Mouse (Mus musculus): ENCODE results near the gene Zfp207. TPM values are rescaled to one million over a fixed set of nuclear protein-coding genes. Genes with fewer than 3 reads are reported as not detected.
"Not testable (repeated sequence)": the region's sequence is repeated elsewhere in the genome, so short reads cannot be mapped to it uniquely, and the experiment has no call there.

The Zfp207 gene
- polyA plus RNA-seq, 1 experiment from 2014 or later = 363 TPM

GRCm38 (mm10) chr11:80420202-80420984 is 37.3 kb downstream of the Zfp207 start:
- H3K4me1 ChIP-seq (replicated peaks; ENCODE audit: control insufficient read depth, insufficient read depth, low read length) = no peaks in the 10 kb centered on the region
- no peak for ATAC-seq (replicated peaks; ENCODE audit: low FRiP score)
- WGBS = 70% methylated on average over 2 of the region's 2 CpGs

GRCm38 (mm10) chr11:80421421-80422047 is 38.5 kb downstream of the Zfp207 start:
- peaks cover 4% of the 10 kb centered on the region; the same call in 1 of the 2 replicates for H3K9me3 ChIP-seq (ENCODE audit: control insufficient read depth, low read length)
- H3K9ac ChIP-seq (ENCODE audit: low read length) = no peak overlapping the region
- H3K4me3 ChIP-seq (ENCODE audit: low read depth, low read length) = no peak overlapping the region
- no peaks in the 10 kb centered on the region; the same call in 1 of the 2 replicates for H3K36me3 ChIP-seq (ENCODE audit: control insufficient read depth, insufficient read depth, low read length)
- H3K27ac ChIP-seq (ENCODE audit: low read depth, low read length) = no peak overlapping the region
- no peak for DNase-seq (ENCODE audit: low spot score)
- H3K4me1 ChIP-seq (replicated peaks; ENCODE audit: control insufficient read depth, insufficient read depth, low read length) = no peaks in the 10 kb centered on the region
- 85% methylated on average over 7 of the region's 7 CpGs for WGBS
- no peak for ATAC-seq (replicated peaks; ENCODE audit: low FRiP score)
- no peaks in the 10 kb centered on the region for H3K27me3 ChIP-seq (ENCODE audit: control insufficient read depth, insufficient read depth, low read length)
- H3K4me2 ChIP-seq (ENCODE audit: low read depth, low read length, severe bottlenecking) = no peak overlapping the region

More at GRCm38 (mm10) chr11:80420202-80420984, 37.3 kb downstream of the Zfp207 start:
- DNase-seq (ENCODE audit: low spot score) = no peak
- Histone ChIP-seq H3K9me3 (ENCODE audit: control insufficient read depth, low read length) (peaks cover 4% of the 10 kb centered on the region; the same call in 1 of the 2 replicates), H3K27ac (ENCODE audit: low read depth, low read length) (no peak overlapping the region), H3K4me2 (ENCODE audit: low read depth, low read length, severe bottlenecking) (no peak overlapping the region), H3K4me3 (ENCODE audit: low read depth, low read length) (no peak overlapping the region), H3K36me3 (ENCODE audit: control insufficient read depth, insufficient read depth, low read length) (no peaks in the 10 kb centered on the region; the same call in 1 of the 2 replicates), H3K27me3 (ENCODE audit: control insufficient read depth, insufficient read depth, low read length) (no peaks in the 10 kb centered on the region), H3K9ac (ENCODE audit: low read length) (no peak overlapping the region)

DNA sequence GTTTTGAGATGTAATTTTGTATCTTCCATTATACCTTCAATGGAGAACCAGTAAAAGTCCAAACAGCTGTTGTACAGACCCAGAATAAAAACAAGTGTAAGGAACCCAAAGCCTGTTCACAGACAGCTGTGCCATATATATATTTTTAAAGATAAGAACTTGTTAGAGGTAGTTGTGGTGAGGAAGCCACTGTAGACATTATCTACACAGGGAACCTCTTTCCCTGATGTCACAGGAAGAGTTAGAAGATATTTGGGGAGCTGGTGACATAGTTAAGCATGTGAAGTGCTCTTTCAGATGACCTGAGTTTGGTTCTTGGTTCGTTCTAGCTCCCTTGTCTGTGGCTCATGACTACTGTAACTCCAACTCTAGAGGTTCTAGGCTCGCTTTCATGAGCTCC is 41.6 kb downstream of the Zfp207 start:
- 80% methylated on average over 2 of the region's 2 CpGs for WGBS

GRCm38 (mm10) chr11:80425247-80425778 is 42.2 kb downstream of the Zfp207 start:
- DNase-seq (ENCODE audit: low spot score) (no peak), ATAC-seq (replicated peaks; ENCODE audit: low FRiP score) (no peak)
- H3K9me3 ChIP-seq (ENCODE audit: control insufficient read depth, low read length) = no peaks in the 10 kb centered on the region
- no peaks in the 10 kb centered on the region for H3K27me3 ChIP-seq (ENCODE audit: control insufficient read depth, insufficient read depth, low read length)
- H3K4me2 ChIP-seq (ENCODE audit: low read depth, low read length, severe bottlenecking) = no peak overlapping the region
- peaks cover 2% of the 10 kb centered on the region; the same call in 1 of the 2 replicates for H3K4me1 ChIP-seq (replicated peaks; ENCODE audit: control insufficient read depth, insufficient read depth, low read length)
- H3K4me3 ChIP-seq (ENCODE audit: low read depth, low read length) = no peak overlapping the region
- H3K9ac ChIP-seq (ENCODE audit: low read length) = no peak overlapping the region
- no peak overlapping the region for H3K27ac ChIP-seq (ENCODE audit: low read depth, low read length)
- 70% methylated on average over 5 of the region's 5 CpGs for WGBS
- H3K36me3 ChIP-seq (ENCODE audit: control insufficient read depth, insufficient read depth, low read length) = no peaks in the 10 kb centered on the region

More for the DNA sequence above, 41.6 kb downstream of the Zfp207 start:
- Histone ChIP-seq H3K9ac (ENCODE audit: low read length) (no peak overlapping the region), H3K4me2 (ENCODE audit: low read depth, low read length, severe bottlenecking) (no peak overlapping the region), H3K4me3 (ENCODE audit: low read depth, low read length) (no peak overlapping the region), H3K4me1 (replicated peaks; ENCODE audit: control insufficient read depth, insufficient read depth, low read length) (no peaks in the 10 kb centered on the region; the same call in 1 of the 2 replicates), H3K27me3 (ENCODE audit: control insufficient read depth, insufficient read depth, low read length) (no peaks in the 10 kb centered on the region), H3K36me3 (ENCODE audit: control insufficient read depth, insufficient read depth, low read length) (no peaks in the 10 kb centered on the region), H3K27ac (ENCODE audit: low read depth, low read length) (no peak overlapping the region), H3K9me3 (ENCODE audit: control insufficient read depth, low read length) (no peaks in the 10 kb centered on the region)
- ATAC-seq (replicated peaks; ENCODE audit: low FRiP score) (no peak), DNase-seq (ENCODE audit: low spot score) (no peak)

- H3K4me2 ChIP-seq (ENCODE audit: low read depth, low read length, severe bottlenecking); DNase-seq (ENCODE audit: low spot score); H3K27me3 ChIP-seq (ENCODE audit: control insufficient read depth, insufficient read depth, low read length); ATAC-seq (replicated peaks; ENCODE audit: low FRiP score); H3K9ac ChIP-seq (ENCODE audit: low read length); H3K27ac ChIP-seq (ENCODE audit: low read depth, low read length); H3K36me3 ChIP-seq (ENCODE audit: control insufficient read depth, insufficient read depth, low read length); H3K9me3 ChIP-seq (ENCODE audit: control insufficient read depth, low read length); H3K4me3 ChIP-seq (ENCODE audit: low read depth, low read length); H3K4me1 ChIP-seq (replicated peaks; ENCODE audit: control insufficient read depth, insufficient read depth, low read length): not testable (repeated sequence)
- WGBS = 82% methylated on average over 16 of the region's 16 CpGs
Observed at GRCm38 (mm10) chr11:80426029-80426813, 43.1 kb downstream of the Zfp207 start.

GRCm38 (mm10) chr11:80428381-80429008 is 45.4 kb downstream of the Zfp207 start, which contains the start of gene Psmd11:
Gene Psmd11 (plus strand): TSS chr11:80428615.
- ATAC-seq (replicated peaks; ENCODE audit: low FRiP score) = peak; percentile 98
- WGBS = under 1% methylated on average over 54 of the region's 58 CpGs
- H3K27me3 ChIP-seq (ENCODE audit: control insufficient read depth, insufficient read depth, low read length) = no peaks in the 10 kb centered on the region
- peak within 1 kb of the TSS; percentile 80 for H3K27ac ChIP-seq (ENCODE audit: low read depth, low read length)
- H3K4me2 ChIP-seq (ENCODE audit: low read depth, low read length, severe bottlenecking) = peak within 1 kb of the TSS; percentile 83
- H3K9ac ChIP-seq (ENCODE audit: low read length) = peak within 1 kb of the TSS; percentile 96
- peak; percentile 97 for DNase-seq (ENCODE audit: low spot score)
- peaks cover 2% of the 10 kb centered on the region; the same call in 1 of the 2 replicates for H3K4me1 ChIP-seq (replicated peaks; ENCODE audit: control insufficient read depth, insufficient read depth, low read length)
- H3K4me3 ChIP-seq (ENCODE audit: low read depth, low read length) = peak within 1 kb of the TSS; percentile 100
- peaks cover 6% of the 10 kb centered on the region; the same call in 1 of the 2 replicates for H3K36me3 ChIP-seq (ENCODE audit: control insufficient read depth, insufficient read depth, low read length)
- H3K9me3 ChIP-seq (ENCODE audit: control insufficient read depth, low read length) = no peaks in the 10 kb centered on the region

GRCm38 (mm10) chr11:80429009-80429475 is 46.0 kb downstream of the Zfp207 start:
- Histone ChIP-seq H3K27ac (ENCODE audit: low read depth, low read length) (peak overlapping the region; percentile 80), H3K4me1 (replicated peaks; ENCODE audit: control insufficient read depth, insufficient read depth, low read length) (peaks cover 2% of the 10 kb centered on the region; the same call in 1 of the 2 replicates), H3K36me3 (ENCODE audit: control insufficient read depth, insufficient read depth, low read length) (peaks cover 6% of the 10 kb centered on the region; the same call in 1 of the 2 replicates), H3K4me2 (ENCODE audit: low read depth, low read length, severe bottlenecking) (peak overlapping the region; percentile 83), H3K9ac (ENCODE audit: low read length) (peak overlapping the region; percentile 96), H3K27me3 (ENCODE audit: control insufficient read depth, insufficient read depth, low read length) (no peaks in the 10 kb centered on the region), H3K9me3 (ENCODE audit: control insufficient read depth, low read length) (no peaks in the 10 kb centered on the region), H3K4me3 (ENCODE audit: low read depth, low read length) (peak overlapping the region; percentile 100)
- WGBS = 1% methylated on average over 32 of the region's 37 CpGs
- ATAC-seq (replicated peaks; ENCODE audit: low FRiP score) (peak; percentile 76), DNase-seq (ENCODE audit: low spot score) (no peak)

All from forebrain, embryonic 11.5 days (tissue).